Mouse (Mus musculus): ENCODE measurements around the gene Fzr1.

GRCm38 (mm10) chr10:81379809-81380378 lies 1.6 kb upstream of the Fzr1 start:
- no peak for TF ChIP-seq POLR2A (IDR thresholded peaks at IDR 0.05; ENCODE audit: insufficient read depth, low read length)
- no peak for TF ChIP-seq CTCF (IDR thresholded peaks at IDR 0.05; ENCODE audit: low read depth, low read length)
- TF ChIP-seq EP300 (IDR thresholded peaks at IDR 0.05; ENCODE audit: insufficient read depth, low read depth, low read length): no peak
